Mouse (Mus musculus) T-helper 2 cell (primary cell): ENCODE measurements around the gene Skap2.

Source experiments
- in situ Hi-C: fragments of 300-600 bp; cut with MboI, MseI; formaldehyde crosslinking; loops from one replicate; pipeline ENCODE4 v1.15.1; 2025; ENCODE audit warnings: high pct_unique_total_duplicates

Gene Skap2

DNA sequence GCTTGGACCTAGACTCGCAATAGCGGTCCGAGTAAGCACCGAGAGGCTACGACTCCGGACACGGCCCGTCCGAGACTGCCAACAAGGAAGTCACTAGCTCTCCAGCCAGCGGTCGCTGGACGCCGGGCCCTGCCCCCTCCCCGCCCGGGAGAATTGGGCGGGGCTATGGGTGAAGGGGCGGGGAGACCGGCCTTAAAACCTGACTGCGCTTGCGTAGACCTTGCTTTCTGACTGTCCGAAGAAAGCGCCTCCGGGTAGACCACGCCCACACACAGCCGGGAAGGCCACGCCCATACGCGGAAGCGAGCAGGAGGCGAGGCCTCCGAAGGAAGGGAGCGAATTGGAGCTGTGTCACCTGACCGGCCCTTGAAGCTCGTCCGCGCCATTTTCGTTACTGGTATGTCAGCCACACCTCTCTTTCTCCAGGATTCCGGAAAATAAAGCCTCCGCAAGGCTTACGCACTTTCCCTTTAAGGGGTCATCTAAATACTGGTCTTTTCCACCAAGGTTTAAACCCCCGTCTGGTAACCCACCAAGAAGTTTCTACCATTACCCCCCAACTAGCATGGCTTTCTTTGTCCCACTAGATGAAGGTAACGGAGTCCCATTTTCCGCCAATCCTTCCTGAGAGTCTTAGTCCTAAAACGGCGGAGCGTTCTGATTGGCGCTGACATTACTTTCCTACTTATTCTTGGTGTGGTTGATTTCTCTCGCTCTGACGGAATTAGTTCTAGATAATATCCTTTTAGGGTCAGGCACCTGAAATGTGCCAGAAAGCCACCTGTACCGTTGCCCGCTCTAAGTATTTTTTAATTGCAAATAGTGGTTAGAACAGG is at the start of gene Skap2:
TSS of gene Skap2 (minus strand) at position 141 of the 836 bp plus-strand sequence.
- in situ Hi-C loops = loop anchor here (10.0 kb wide), 1 partner anchor 142 kb away; the partner anchor contains the start of gene Hoxa1

DNA sequence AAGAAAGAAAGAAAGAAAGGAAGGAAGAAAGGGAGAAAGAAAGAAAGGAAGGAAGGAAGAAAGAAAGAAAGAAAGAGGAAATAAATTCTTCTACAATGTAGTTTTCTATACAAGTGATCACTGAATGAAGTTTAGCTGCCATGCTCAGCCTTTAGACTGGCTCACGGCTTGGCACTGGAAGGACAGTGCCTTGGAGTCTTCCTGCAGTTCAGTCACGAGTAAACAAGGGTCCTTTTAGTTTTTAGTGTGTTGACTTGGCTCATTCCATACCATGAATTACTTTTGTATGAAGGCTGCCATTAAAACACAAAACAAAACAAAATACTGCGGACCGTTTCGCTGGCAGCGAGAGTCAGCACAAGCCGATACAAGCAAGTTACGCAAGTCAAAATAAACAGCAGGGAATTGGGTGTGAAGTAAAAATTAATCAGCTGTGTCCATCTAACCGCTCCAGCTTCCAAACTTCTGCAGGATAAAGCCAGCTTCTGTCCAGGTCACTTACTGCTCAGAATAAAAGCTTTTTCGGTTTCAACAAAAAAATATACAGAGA is 46.6 kb upstream of the Skap2 start:
- in situ Hi-C loops = no loop called here

DNA sequence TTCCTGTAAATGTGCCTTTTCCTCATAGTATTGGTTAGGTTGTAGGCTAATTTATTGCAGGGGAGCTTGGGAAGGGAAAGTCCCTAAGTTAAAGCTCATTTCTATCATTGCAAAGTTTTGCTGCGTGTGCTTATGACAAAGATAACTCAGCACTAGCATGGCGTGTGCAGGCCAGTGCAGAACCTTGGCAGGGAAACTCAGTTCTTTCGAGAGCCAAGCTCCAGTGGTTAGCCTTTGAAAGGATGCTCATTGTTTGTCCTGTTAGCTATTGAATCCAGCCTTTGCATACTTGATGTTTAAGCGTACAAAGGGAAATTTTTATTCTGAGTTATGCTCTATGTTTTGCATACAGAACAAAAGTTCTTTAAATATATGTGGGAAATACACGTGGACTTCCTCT is 45.8 kb upstream of the Skap2 start:
- in situ Hi-C loops = no loop called here

DNA sequence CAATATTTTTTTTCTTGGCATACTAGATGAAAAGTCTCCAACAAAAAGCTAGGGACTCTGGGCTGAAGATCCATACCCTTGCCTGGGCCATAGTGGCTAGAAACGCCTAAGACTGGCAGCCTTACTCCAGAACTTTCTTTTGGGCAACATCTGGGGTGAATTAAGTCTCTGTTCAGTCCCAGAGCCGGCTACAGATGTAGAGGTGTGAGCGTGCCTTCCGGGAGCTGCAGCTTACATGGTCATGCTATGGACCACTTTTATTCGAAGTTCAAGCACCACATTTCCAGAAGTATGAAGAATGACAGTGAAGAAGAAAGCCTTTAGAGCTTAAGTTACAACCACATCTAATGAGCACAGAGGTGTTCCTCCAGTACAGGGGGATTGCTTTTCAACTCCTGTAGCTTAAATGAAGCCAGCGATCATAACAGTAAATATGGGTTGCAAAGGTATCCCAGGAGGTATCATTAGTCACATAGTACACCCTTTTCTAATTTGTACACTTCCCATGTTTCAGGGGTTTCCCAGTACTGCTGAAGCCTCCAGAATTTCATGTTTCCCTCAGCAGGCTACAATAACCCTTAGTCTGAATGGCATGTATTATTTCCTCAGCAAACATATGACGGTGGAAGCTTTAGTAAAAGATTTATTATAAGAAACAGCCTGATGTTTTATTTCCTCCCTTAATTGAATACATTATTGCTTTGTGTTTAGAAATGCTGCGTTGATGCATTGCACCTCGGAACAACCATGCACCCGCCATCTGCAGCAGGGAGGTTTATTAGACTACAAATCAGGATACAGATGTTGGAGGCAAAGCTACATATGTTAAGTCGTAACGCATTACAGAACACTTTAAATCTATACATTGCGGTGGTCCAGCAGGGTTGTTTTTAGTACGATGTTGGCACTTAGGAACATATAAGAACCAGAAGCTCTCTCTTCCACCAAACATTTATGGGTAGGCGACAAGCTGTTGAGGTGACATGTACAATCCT is 41.5 kb upstream of the Skap2 start:
- in situ Hi-C loops = no loop called here

DNA sequence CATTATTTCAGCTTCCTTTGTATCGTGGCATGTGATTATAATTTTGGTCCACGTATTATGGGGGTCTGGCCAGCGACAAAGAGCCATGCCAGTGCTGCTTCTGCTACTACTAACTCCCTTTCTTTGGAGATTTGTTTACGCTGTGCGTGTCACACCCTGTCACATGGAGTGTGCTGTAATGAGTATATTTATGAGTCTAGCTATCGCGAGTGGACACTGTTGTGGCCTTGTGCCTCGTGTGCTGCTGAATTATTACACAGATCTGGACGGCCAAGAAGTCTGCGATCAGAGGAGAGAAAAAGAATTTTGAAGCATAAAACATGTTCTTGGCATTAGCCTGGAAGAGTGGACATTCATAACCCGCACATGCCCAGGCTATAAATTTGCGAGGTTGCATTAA is 37.7 kb upstream of the Skap2 start:
- in situ Hi-C loops = no loop called here

DNA sequence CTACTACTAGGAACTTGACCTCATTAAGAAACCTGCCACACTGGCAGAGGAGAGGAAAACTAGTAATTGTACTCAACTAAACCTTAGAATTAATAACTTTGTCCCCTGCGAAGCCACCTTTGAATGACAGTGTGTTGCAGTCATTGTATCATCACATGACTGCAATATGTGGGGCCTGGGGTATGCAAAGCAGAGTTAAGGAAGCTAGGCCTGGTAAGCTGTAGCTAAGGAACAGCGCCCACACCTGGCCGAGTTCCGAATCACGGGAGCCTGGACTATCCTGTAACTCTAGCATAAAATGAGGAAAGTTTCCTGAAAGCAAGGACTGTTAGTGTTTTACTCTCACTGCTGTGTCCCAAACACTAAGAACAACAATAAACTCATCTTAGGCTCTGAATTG is 33.2 kb upstream of the Skap2 start:
- in situ Hi-C loops = no loop called here

DNA sequence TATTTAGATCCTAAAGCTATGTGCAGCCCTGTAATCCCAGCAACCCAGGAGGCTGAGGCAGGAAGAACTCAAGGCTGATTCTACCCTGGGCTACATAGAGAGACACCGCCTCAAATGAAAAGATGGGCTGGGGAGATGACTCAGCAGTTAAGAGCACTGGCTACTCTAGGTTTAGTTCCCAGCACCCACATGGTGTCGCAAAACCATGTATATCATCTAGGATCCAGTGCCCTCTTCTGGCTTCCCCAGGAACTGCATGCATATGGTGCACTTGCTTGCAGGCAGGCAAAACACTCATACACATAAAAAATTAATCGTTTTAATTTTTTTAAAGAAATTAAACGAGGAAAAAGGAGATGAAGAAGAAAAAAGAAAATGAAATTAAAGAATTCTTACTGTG is 23.7 kb upstream of the Skap2 start:
- in situ Hi-C loops = no loop called here

DNA sequence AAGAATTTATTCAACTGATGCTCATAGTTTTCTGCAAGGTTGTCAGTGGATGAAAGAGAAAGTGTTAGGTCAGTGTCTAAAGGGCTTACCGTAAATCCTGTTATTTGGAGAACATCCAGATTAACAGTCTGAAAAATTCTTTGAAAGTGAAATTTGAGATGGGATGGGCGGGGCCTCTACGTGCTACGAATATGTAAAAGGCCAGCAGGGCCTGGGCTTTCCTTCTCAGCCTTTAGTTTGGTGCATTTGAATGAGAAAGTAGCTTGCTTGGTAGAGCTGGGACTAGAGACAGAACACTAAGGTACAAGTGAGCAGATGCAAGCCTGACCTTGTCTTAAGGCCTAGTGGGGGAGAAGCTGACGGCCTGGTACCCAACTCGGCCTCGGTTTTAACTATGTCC is 18.8 kb upstream of the Skap2 start:
- in situ Hi-C loops = no loop called here

DNA sequence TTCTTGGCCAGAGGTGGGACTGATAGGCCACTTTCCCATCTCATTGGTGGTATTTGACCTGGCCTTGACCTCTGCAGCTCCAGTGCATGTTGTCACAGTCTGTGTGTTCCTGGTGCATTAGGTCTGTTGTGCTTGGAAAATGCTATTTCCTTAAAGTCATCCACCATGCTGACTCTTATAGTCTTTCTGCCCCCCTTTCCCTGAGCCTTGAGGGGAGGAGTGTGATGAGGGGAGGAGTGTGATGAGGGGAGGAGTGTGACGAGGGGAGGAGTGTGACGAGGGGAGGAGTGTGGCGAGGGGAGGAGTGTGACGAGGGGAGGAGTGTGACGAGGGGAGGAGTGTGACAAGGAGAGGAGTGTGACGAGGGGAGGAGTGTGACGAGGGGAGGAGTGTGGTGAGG is 15.8 kb upstream of the Skap2 start:
- in situ Hi-C loops = loop anchor here (10.0 kb wide), 1 partner anchor 1627 kb away; no protein-coding TSS in a partner anchor

DNA sequence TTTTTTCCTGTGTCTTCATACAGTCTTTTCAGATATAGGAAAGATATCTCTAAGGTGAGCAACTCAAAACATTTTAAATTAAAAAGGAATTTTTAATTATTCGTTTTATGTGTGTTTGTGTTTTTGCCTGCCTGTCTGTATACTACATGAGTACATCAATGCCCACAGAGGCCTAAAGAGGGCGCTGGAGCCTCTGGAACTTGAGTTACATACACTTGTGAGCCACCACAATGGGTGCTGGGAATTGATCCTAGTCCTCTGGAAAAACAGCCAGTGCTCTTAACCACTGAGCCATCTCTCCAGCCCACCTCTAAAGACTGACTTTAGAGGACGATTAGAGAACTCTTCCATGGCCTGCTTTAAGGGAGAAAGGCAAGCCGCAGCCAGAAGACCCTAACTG is 14.8 kb upstream of the Skap2 start:
- in situ Hi-C loops = loop anchor here (10.0 kb wide), 1 partner anchor 1628 kb away; no protein-coding TSS in a partner anchor

DNA sequence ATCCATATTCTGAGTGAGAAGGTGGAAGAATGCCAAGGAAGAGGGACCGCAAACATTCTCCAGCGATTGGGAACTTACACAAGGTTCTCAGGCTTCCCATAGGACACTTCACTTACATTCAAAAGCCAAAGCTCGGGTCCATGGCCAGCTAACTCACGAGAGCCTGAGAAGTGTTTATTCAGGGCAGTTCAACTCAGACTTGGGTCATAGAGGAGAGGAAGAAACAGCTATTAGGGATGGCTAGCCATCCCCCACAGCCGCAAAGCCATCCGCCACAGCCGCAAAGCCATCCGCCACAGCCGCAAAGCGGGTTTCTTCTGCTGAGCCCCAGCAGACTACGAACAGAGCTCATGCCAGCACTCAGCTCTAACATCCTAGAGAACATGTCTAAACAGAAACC is 13.9 kb upstream of the Skap2 start:
- in situ Hi-C loops = loop anchor here (10.0 kb wide), 1 partner anchor 1629 kb away; no protein-coding TSS in a partner anchor

DNA sequence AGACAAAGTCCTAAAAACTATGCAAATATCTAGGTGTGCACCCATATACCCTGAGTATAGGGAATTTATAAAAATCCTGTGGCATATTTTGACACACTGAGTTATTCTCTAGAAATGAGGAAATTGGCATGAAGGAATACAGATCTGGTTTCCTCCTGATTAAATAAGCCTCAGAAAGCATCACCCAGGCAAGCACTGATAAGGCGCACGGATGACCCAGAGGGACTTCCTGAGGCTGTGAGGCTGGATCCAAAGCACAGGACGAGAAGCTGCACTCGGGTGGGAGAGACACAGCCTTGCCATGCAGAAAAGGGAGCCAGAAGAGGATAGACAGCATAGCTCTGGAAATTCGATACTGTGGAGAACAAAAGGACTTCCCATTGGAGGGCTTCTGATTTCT is 12.4 kb upstream of the Skap2 start:
- in situ Hi-C loops = loop anchor here (10.0 kb wide), 1 partner anchor 1630 kb away; no protein-coding TSS in a partner anchor

DNA sequence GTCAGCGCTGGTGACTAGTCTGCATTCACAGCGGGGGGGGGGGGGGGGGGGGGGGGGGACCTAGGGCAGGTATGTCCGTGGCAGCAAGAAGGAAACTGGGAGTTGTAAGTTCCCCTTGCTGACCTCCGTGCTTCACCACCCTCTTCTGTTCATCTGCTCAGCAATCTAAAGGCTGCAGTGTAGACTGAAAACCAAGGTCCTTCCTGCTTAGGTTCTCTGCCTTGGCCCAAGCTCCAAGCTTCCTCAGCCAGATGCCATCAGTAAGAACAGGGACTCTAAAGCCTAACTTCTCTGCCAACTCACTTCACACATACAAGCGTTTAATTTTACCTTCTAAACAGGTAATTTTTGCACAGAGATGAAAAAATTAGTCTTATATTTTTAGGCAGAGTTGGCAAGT is 10.0 kb upstream of the Skap2 start:
- in situ Hi-C loops = loop anchor here (10.0 kb wide), 1 partner anchor 1632 kb away; no protein-coding TSS in a partner anchor

DNA sequence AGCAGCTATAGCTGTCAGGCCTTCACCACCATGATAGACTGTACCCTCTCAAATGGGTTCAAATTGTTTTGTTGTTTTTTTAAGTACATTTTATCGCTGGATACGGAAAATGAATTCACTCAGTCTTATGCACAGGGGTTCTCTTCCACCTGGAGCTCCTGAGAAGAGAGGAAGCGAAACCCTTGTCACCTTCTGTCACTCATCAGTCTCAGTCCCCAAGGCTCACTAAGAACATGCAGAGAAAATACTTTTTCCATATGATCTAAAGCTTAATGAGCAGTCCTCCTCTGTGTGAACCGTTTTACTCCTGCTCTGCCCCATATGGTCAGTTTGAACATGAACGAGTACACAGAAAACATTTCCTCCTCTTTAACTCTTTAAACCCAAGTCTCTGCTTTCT is 7.9 kb upstream of the Skap2 start:
- in situ Hi-C loops = loop anchor here (10.0 kb wide), 1 partner anchor 1635 kb away; no protein-coding TSS in a partner anchor

DNA sequence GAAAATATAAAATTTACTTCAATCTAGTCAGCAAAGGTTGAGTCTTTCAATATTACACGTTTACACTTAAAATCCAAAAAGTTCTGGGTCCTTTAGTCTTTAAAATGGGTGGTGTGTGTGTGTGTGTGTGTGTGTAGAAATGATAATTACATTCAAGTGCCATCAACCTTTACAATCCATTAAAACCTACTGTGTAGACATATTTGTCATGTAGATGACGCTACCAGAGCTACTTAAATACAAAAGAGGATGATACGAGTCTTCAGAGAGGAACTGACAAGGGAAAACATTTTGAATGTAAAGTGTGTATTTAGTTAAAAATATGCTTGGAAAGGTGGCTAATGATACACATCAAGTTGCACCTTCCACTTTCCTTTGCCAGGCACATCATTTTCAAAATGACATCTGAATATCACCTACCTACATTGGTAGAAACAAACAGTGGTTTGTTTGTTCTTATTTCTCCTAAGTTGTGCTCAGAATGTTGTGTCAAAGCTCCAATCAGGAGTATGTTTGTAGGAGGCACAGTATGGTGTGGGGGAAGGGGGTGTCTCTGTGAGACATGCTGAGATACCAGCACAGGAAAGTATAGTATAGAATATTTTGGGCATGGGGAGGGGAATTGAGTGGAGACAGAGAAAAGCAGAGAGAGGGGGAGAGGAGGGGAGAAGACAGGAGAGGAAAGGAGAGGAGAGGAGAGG is 1.0 kb upstream of the Skap2 start:
- in situ Hi-C loops = loop anchor here (10.0 kb wide), 1 partner anchor 141 kb away; the partner anchor contains the start of gene Hoxa1

DNA sequence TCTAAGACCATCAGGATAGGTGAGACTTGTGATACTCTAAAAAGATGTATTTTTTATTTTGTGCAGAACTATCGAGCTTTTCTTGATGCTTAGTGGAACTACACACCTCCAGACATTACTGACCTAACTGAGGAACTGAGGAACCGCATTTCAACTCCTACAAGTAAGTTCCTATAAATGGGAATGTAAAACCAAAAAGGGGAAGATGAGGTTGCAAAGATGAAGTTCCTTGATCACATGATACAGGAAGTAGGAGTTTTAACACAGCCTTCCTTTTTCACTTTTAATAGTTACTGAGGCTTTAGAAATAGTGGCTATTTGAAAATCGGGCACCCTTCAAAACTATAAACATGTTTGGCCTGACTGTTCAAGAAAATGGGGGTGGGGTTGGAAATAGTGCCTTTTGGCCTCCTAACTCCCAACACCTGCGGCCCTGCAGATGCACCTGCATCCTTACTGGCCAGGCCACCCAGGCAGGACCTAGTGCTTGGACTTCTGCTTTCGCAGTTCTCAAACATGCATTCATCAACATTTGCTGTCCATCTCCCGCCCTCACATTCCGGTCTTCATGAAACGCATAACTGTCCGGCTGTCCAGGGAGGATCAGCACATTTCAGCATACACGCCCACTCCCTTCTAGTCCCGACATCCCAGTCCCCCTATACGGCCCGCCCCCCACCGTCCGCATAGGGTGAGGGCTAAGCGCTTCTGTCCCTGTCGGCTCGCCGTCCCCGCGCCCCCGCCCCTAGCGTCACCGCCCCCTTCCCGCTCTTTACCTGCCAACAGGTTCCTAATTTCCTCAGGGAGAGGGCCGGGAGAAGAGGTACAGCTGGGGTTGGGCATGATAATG is 565 bp downstream of the Skap2 start:
- in situ Hi-C loops = loop anchor here (10.0 kb wide), 1 partner anchor 143 kb away; the partner anchor contains the start of gene Hoxa1

DNA sequence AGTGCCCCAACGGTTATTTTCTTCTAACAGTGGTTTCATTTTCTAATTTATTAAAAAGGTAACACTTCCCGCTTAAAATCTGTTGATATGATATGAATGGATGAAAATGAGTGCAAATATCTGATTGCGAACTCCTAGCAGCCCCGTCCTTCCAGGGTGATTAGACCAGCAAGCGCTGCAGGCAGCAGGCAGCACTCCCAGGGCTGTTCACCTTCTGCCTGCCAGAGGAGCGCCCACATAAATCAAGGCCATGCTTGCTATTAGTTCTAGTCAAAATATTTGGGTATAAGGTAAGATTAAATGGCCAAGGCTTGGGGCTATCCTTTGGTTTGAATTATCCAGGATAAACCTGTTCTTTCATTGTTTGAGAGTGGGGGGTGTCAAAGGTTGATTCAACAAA is 3.0 kb downstream of the Skap2 start:
- in situ Hi-C loops = no loop called here

DNA sequence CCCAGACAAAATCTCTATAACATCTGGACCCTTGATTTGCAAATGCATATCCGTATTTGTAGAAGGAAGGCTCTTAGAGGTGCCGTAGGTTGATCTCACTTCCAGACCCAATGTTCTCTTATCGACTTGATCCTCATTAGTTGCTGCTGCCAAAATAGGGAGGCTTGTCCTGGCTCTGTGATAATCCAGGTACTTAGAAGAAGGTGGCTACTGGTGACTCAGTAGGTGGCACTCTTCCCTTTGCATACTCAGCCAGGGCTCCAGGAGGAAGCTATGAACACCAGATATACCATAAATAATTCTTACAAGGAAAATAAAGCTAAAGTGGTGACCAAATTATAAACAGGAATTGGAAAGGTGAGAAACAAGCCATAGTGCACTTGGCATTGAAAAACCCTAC is 3.6 kb downstream of the Skap2 start:
- in situ Hi-C loops = no loop called here

DNA sequence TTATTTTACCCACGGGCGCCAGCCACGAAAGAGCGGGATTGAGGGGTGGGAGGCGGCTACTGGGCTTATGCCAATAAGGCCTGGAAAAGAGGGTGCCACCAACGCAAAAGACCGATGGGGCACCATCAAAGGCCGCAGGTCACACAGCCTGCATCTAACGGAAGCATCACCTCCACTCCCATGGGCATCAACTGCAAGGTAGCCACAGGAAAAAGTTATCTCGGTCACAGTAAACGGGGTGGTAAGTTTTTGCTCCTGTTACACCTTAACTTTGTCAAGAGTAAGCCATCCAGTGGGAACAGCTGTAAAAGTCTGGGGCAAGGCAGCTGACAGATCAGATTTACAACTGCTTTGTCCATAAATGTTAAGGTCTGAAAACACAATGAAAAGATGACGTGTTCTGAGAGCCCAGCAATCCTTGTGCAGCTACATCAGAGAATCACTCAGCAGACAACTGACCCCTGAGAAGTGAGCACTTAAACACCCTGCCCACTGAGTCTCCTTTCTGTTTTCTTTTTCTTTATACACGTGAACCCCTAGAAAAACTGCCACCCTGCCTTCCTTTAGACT is 5.6 kb downstream of the Skap2 start:
- in situ Hi-C loops = no loop called here
